Mouse (Mus musculus): ENCODE results near the gene G6pc3.

Gene G6pc3

DNA sequence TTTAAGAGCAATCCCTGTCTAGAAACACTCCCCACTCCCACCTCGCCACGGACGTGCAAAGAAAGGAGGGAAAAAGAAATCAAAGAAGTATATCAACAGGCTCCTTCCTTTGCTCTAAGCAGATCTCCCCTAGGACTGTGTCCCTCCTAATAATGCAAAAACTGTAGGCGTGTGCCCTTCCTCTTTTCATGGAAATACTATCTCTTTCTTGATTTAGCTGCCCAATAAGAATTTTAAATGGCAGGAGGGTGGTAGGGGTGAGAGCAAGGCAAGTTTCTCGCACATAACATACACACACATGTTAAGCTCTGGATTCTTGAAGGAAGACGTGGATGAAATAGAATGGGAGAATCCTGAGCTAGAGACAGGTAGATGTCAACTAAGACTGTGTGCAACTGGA, 440 bp upstream of the G6pc3 start:
- DNase-seq (ENCODE audit: low read depth, low spot score): no peak

DNA sequence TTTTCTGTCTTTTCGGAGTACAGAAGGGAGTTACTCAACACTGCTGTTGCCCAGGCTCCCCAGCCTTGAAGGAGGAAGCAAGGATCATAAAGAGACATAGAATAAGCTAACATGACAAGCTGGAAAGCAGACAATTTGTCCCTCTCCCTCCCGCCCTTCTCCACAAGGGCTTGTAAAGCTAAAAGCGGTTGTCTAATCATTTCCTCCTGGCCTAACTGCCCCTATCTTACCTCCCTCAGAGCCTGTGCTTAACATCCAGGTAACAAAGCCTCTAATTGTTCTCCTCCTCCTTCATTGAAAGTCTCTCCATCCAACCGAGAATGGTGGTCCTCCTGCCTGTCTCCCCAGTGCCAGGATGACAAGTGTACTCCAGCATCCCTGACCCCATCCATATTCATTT, 1.4 kb downstream of the G6pc3 start:
- DNase-seq (ENCODE audit: low read depth, low spot score): no peak

GRCm38 (mm10) chr11:102193657-102194440, 4.4 kb downstream of the G6pc3 start:
- DNase-seq (ENCODE audit: low read depth, low spot score): no peak

- DNase-seq (ENCODE audit: low read depth, low spot score): no peak
These were observed 6.8 kb downstream of the G6pc3 start for GRCm38 (mm10) chr11:102196018-102196797.

GRCm38 (mm10) chr11:102198245-102198644, 8.8 kb downstream of the G6pc3 start:
- DNase-seq (ENCODE audit: low read depth, low spot score): no peak

GRCm38 (mm10) chr11:102199856-102200255, 10.4 kb downstream of the G6pc3 start:
- no peak for DNase-seq (ENCODE audit: low read depth, low spot score)

DNA sequence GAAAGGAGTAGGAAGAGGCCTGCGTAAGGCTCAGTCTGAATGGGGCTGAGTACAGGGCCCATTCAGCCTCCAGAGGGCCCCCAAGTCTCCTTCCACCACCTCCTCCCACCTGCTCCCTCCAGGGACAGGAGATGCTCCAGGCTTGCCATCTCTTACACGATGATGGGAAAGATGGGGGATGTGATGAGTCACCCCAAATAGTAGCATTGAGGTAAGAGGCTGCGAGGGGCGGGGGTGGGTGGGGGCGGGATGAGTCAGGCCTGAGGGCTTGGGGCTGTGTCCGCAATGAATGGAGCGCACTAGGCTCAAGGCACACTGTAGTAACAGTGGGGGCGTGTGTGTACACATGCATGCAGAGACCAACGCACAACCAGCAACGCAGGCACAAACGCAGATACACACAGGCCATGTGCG, 12.0 kb downstream of the G6pc3 start:
- no peak for DNase-seq (ENCODE audit: low read depth, low spot score)

DNA sequence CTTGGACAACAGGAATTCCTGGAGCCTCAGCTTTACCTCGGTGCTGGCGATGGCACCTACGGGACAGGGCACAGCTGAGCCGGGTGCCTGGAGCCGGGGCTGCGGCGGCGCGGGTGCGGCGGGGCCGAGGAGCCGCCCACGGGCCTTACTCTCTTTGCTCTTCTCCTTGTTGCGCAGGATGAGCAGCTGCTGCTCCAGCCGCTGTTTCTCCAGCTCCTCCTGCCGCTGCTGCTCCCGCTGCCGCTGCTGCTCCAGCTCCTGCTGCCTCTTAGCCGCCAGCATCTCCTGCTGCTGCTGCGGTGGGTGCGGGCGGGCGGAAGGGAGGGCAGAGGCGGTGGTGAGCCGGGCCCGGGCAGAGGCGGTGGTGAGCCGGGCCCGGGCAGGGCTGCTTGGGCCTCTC, 17.1 kb downstream of the G6pc3 start:
- DNase-seq (ENCODE audit: low read depth, low spot score): no peak

- DNase-seq (ENCODE audit: low read depth, low spot score): no peak
These were observed 18.7 kb downstream of the G6pc3 start for GRCm38 (mm10) chr11:102207825-102208777.

DNA sequence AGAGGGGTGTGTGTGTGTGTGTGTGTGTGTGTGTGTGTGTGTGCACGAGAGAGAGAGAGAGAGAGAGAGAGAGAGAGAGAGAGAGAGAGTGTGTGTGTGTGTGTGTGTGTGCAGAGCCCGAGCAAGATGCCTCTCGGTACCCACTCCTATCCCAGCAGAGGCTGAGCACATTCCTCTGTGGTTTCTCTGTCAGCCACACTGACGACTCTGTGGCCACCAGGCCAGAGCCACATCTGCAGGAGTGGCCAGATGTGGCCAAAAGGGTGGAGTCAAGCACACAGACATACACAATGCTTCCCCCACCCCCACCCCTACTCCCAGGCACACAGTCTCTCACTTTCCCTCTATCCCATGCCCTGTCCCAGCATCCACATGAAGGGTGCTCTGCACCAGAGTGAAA, 19.4 kb downstream of the G6pc3 start:
- DNase-seq (ENCODE audit: low read depth, low spot score): peak; percentile 39

- peak; percentile 35 for DNase-seq (ENCODE audit: low read depth, low spot score)
These were observed 20.3 kb downstream of the G6pc3 start for GRCm38 (mm10) chr11:102209742-102210141.

GRCm38 (mm10) chr11:102210185-102210584, 20.8 kb downstream of the G6pc3 start:
- no peak for DNase-seq (ENCODE audit: low read depth, low spot score)

DNA sequence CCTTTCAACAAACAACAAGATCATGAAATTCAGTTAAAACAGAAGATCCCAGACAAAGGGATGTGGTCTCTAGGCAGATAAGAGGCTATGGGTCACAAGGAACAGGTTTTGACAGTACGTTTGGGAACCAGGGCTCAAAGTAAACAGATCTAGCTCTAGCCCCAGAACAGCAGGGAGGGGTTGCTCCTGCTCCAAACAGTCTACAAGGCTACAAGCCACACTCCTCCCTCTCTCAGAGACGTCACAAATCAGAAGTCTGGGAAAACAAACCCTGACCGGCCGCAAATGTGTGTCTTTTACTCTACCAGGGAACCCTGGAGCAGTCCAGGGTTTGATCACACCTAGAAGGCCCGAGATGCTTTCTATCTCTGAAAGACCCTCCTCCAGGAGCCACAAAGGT, 21.6 kb downstream of the G6pc3 start:
- no peak for DNase-seq (ENCODE audit: low read depth, low spot score)

DNA sequence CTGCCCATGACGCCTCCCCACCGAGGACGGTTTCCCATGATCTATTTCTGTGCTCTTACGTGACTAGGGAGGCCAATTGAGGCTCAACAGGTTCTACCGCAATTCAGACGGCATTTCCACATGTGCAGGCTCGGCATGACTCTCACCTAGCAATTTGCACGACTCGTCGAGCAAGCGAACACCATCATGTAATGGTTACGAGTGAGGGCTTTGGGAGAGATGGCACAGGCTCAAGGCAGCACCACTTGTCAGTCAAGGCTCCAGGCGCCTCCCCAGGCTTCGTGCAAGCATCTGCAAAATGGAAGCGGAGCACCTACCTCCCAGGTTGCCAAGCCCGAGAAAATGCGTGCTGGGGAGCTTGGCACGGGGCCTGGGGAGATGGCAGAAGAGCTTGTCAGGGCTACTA, 22.5 kb downstream of the G6pc3 start:
- no peak for DNase-seq (ENCODE audit: low read depth, low spot score)

GRCm38 (mm10) chr11:102214430-102215156, 25.2 kb downstream of the G6pc3 start:
- DNase-seq (ENCODE audit: low read depth, low spot score): no peak

DNA sequence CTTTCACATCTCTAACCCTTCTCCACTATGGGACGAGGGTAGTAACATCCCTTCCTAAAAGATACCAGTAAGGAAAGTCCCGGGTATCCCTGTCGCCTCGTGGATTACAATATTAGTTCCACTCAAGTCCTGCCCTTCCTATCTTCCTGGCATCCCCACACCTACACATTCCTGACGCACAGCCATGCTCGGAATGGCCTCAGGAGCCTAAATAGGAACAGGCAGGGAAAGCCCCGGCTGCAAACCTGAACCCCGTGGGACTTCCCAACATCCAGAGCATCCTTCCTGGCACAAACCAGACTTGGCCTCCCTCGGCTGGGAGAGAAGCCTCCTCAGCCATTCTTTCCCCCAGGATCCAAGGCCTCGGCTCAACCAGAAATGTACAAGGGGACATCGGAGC, 26.1 kb downstream of the G6pc3 start:
- DNase-seq (ENCODE audit: low read depth, low spot score): no peak

DNA sequence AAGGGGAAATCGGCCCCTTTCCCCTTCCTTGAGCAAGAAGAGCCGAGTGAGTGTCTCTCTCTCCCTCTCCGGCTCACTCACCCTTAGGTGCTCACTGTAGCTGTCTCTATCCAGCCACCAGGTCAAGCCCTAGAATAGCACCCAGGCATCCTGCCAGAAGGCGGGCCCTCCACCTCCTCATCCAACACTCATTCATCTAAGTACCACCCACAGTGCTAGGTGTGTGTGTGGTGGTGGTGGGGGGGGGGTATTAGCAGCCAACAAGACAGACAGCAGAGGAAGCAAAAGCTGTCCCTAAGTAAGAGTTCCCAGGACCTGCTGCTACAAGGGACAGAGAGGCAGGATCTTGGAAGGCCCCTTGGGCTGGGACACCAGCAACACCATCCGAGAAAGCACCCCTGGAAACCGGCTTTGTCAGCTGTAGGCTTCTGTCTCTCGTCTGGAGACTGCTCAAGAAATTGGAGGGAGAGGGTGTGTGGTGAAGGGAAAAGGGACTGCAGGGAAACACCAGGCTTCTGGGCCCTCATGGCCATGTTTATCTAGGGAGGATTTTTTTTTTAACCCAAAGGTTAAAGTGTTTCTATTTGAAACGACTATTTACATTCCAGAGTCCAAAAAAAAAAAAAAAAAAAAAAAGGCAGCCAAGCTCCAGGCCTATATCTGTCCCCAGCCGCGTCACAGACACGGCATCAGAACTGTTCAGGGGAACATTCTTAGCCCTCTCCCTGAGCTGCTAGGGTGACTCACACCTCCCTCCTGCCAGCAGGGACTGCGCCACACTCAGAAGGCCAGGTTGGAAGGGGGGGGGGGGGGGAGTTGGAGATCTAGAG, 26.9 kb downstream of the G6pc3 start:
- DNase-seq (ENCODE audit: low read depth, low spot score): no peak

DNA sequence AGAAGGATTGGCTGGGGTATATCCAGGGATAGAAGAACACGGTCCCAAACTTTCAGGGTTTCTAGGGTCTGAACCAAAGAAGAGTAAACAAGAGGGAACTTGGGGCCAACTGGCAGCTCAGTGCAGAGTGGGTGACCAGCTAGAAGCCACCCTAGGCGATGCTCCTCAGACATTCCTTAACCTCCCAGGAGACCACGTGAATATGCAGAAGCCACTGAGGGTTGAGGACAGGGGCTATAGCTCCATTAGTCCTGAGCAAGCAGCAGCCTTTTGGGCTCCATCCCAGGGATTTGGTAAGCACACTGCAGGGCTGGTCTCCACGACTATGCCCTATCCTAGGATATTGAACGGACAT, 27.4 kb downstream of the G6pc3 start:
- DNase-seq (ENCODE audit: low read depth, low spot score): no peak

GRCm38 (mm10) chr11:102217396-102217795, 28.0 kb downstream of the G6pc3 start:
- DNase-seq (ENCODE audit: low read depth, low spot score): no peak

- no peak for DNase-seq (ENCODE audit: low read depth, low spot score)
These were observed 28.5 kb downstream of the G6pc3 start for GRCm38 (mm10) chr11:102217876-102218430.

All from CD4-positive helper T cell, adult 2 months (primary cell).